Mouse (Mus musculus): ENCODE results near the gene Ttc5.
"Not testable (repeated sequence)": the region's sequence is repeated elsewhere in the genome, so short reads cannot be mapped to it uniquely, and the experiment has no call there.

Ttc5 gene

DNA sequence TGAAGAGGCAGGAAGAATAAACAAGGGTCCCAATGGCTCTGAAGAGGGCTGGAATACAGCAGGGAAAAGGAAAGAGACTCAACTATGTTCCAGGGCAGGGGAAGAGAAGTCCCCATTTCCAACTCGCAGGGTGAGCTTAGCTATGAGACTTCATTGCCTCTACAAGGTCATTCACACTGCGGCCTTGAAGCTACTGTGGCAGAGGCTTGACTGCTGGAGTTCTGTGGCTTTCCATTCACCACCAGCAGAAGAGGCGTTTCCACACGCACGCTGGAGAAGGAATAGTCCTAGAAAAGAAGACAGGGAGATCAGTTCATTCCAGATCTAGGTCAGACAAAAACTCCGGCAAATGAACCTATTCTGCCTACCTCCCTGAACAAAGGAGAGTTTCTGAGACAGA, 19.6 kb downstream of the Ttc5 start:
- no peak for DNase-seq

DNA sequence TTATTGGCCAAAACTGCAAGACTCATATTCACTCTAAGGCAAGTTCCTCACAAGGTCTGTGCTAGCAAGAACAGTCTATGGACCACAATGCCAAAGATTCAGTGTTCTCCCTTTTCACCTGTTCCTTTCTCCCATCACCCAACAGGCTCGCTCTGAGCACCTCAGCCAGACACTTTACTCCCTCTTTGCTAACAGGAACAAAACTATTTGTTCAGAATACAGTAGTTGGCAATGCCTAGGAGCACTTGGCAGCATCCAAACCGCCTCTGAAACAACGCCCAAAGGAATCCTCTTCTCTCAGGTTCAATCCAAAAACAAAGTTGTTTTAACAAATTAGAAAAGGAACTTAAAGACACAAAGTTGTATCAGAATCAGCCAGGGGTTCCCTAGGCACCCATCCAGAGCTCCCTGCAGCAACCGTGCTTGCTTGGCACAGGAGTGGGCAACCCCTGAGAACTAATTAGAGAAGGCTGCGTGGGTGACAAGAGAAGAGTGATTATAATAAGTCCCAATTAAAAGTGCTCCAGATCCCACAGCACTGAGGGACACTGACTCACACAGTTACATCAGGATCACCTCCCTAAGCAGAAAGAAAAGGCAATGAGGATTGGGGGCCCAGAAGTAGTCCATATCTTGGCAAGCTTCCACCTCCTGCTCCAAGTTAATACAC, 26.8 kb downstream of the Ttc5 start:
- DNase-seq = no peak

DNA sequence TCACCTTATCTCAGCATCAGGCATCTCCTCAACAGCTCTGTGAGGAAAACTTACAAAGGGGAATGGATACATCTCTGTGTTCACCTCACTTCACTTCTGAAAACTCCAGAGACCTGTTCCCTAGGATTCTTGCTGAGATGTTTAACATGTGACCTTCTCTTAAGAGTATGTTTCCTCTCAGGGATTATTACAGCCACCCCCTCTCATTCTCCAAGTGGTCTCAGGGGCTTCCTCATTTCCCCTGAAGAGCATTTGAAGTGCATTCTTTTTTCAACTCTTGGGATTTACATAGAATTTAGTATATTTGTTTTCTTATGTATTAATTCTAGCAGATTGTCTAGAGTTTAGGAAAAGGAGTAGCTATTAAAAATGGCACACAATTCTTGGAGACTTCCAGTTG, 40.3 kb downstream of the Ttc5 start, which contains the start of gene Olfr749:
Gene Olfr749, minus strand, starts transcription at position 101 of the 400 bp plus-strand sequence.
- DNase-seq = no peak

DNA sequence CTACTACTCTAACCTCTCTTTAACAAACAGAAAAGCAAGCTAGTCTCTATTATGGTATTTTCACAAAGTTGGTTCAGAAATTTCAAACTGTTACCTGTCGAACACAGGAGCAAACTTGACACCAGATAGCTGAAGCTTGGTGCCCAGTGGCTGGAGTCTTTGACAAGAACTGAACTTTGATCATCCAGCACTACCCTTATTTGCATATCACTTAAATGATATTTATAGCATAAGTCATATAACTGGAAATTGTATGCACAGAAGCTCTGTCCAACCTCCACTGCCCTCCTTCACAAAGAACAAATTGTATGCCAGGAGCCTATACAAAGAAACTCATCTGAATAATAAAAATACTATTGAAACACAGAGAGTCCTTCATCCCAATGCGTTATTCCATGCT, 43.7 kb downstream of the Ttc5 start:
- no peak for DNase-seq

GRCm38 (mm10) chr14:50740334-50740733, 45.0 kb downstream of the Ttc5 start:
- DNase-seq = no peak

DNA sequence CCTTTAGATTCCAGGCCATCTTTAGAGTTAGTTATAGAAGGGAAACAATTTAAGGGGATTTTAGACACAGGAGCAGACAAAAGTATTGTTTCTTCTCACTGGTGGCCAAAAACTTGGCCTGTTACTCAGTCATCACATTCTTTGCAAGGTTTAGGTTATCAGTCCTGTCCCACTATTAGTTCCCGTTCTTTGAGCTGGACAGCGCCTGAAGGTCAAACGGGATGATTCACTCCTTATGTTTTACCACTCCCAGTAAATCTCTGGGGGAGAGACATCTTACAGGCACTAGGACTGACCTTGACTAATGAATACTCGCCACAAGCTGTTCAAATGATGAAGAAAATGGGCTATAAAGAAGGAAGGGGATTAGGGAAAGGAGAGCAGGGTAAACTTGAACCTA, 62.9 kb downstream of the Ttc5 start:
- not testable (repeated sequence) for DNase-seq

DNA sequence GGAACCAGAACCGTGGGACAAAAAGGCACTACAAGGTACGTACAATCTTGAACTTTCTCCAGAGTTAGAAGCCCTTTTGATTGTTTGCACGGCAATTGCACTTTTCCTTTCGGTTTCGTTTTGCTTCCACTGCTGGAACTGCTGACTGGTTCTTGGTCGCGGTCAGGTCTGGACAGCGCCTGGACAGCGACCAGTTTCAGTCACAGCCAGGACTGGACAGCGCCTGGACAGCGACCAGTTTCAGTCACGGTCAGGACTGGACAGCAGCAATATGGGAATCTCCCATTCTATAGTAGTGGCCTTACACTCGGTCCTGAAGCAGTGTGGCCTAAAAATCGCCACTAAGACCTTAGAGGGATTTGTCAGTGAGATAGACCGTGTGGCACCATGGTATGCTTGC, 65.4 kb downstream of the Ttc5 start:
- DNase-seq = not testable (repeated sequence)
